Mouse (Mus musculus): ENCODE measurements around the gene Dennd4a. TPM values are rescaled to one million over a fixed set of nuclear protein-coding genes. Genes with fewer than 3 reads are reported as not detected.

Dennd4a gene
- polyA plus RNA-seq, 1 experiment = 2.2 TPM

DNA sequence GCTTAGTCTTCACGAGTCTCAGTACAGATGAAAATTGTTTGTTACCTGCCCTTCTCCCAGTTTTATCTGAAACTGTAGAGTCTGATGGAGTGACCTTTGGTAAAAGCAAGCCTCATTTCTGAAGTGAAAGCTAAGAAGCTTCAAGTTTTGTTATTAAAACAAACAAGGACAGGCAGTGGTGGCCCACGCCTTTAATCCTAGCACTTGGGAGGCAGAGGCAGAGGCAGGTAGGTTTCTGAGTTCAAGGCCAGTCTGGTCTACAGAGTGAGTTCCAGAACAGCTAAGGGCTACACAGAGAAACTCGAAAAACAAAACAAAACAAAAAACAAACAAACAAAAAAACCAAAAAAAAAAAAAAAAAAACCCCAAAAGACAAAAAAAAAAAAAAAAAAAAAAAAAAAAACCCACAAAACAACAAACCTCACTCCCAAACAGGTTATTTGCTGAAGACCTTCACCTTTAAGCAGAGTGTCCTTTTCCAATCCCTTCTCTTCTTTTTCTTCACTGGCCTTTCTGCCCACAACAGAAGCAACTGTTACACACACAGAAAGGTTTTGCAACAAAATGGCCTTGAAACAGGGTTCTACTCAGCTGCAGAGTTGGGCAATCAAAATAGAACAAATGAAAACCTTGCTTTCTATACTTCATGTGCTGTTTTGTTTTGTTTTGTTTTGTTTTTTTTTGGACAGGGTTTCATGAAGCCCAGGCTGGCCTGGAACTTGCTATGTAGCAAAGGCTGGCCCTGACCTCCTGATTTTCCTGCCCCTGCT, 15.1 kb upstream of the Dennd4a start:
- H3K27me3 ChIP-seq (ENCODE audit: control insufficient read depth, insufficient read depth, low read length) = no peaks in the 10 kb centered on the region
- H3K36me3 ChIP-seq (ENCODE audit: control insufficient read depth, insufficient read depth, low read length) = no peaks in the 10 kb centered on the region
- TF ChIP-seq CTCF (IDR thresholded peaks at IDR 0.05; ENCODE audit: extremely low read depth, insufficient read length, insufficient replicate concordance, low read depth, low read length) (no peak), POLR2A (IDR thresholded peaks at IDR 0.05; ENCODE audit: low read depth, low read length) (no peak)
- no peaks in the 10 kb centered on the region for H3K4me1 ChIP-seq (ENCODE audit: control insufficient read depth, insufficient read depth, insufficient read length, low read length)
- no peak overlapping the region for H3K27ac ChIP-seq (ENCODE audit: insufficient read depth, low read depth, low read length)
- no peak overlapping the region for H3K4me3 ChIP-seq (ENCODE audit: low read depth, low read length)
- 42% methylated on average over 3 of the region's 3 CpGs for whole genome bisulfite sequencing

DNA sequence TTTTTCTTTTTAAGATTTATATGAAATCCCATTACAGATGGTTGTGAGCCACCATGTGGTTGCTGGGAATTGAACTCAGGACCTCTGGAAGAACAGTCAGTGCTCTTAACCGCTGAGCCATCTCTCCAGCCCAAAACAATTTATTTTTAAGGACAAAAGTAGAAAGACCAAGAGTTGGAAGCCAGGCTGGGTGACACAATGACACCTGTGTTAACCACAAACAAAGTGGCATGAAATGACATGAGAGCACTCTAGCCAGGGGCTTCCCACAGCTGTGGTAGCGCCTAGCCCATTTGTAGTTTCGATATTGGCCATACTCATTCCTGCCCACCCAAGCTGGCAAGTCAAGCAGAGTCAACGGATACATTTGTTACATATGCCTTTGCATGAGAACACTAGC, 13.7 kb upstream of the Dennd4a start:
- 82% methylated on average over 4 of the region's 4 CpGs for WGBS
- Histone ChIP-seq H3K4me1 (ENCODE audit: control insufficient read depth, insufficient read depth, insufficient read length, low read length) (no peaks in the 10 kb centered on the region), H3K27me3 (ENCODE audit: control insufficient read depth, insufficient read depth, low read length) (no peaks in the 10 kb centered on the region), H3K4me3 (ENCODE audit: low read depth, low read length) (no peak overlapping the region), H3K27ac (ENCODE audit: insufficient read depth, low read depth, low read length) (no peak overlapping the region), H3K36me3 (ENCODE audit: control insufficient read depth, insufficient read depth, low read length) (no peaks in the 10 kb centered on the region)
- TF ChIP-seq CTCF (IDR thresholded peaks at IDR 0.05; ENCODE audit: extremely low read depth, insufficient read length, insufficient replicate concordance, low read depth, low read length) (no peak), POLR2A (IDR thresholded peaks at IDR 0.05; ENCODE audit: low read depth, low read length) (no peak)

DNA sequence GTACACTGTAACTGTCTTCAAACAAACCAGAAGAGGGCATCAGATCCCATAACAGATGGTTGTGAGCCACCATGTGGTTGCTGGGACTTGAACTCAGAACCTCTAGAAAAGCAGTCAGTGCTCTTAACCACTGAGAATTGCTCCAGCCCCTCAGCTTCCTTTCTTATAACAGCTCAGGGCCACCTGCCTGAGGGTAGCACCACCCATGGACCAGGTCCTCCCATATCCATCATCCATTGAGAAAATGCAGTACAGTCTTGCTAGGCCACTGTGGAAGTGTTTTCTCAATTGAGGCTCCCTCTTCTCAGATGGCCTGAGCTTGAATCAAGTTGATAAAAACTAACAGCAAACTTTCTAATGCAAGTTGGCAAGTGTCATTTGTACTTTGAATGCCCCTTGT, 13.0 kb upstream of the Dennd4a start:
- no peaks in the 10 kb centered on the region for H3K4me1 ChIP-seq (ENCODE audit: control insufficient read depth, insufficient read depth, insufficient read length, low read length)
- TF ChIP-seq CTCF (IDR thresholded peaks at IDR 0.05; ENCODE audit: extremely low read depth, insufficient read length, insufficient replicate concordance, low read depth, low read length) = no peak
- TF ChIP-seq POLR2A (IDR thresholded peaks at IDR 0.05; ENCODE audit: low read depth, low read length) = no peak
- no peak overlapping the region for H3K4me3 ChIP-seq (ENCODE audit: low read depth, low read length)
- no peaks in the 10 kb centered on the region for H3K27me3 ChIP-seq (ENCODE audit: control insufficient read depth, insufficient read depth, low read length)
- H3K27ac ChIP-seq (ENCODE audit: insufficient read depth, low read depth, low read length) = no peak overlapping the region
- H3K36me3 ChIP-seq (ENCODE audit: control insufficient read depth, insufficient read depth, low read length) = no peaks in the 10 kb centered on the region

DNA sequence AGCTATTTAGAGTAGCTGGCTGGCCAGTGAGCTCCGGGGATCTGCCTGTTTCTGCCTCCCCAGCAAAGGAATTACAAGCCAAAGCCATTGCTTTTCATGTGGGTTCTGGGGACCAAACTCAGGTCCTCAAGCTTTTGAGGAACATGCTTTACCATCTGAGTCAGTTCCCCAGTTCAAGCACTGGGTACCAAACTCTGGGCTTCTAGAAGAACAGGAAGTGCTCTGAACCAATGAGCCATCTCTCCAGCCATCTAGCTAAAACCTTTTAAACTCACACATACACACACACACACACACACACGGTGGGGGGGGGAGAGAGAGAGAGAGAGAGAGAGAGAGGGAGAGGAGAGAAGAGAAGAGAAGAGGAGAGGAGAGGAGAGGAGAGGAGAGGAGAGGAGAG, 12.3 kb upstream of the Dennd4a start:
- WGBS = 70% methylated on average over 2 of the region's 2 CpGs
- Histone ChIP-seq H3K27me3 (ENCODE audit: control insufficient read depth, insufficient read depth, low read length) (no peaks in the 10 kb centered on the region), H3K4me3 (ENCODE audit: low read depth, low read length) (no peak overlapping the region), H3K36me3 (ENCODE audit: control insufficient read depth, insufficient read depth, low read length) (no peaks in the 10 kb centered on the region), H3K4me1 (ENCODE audit: control insufficient read depth, insufficient read depth, insufficient read length, low read length) (no peaks in the 10 kb centered on the region), H3K27ac (ENCODE audit: insufficient read depth, low read depth, low read length) (no peak overlapping the region)
- TF ChIP-seq CTCF (IDR thresholded peaks at IDR 0.05; ENCODE audit: extremely low read depth, insufficient read length, insufficient replicate concordance, low read depth, low read length) (no peak), POLR2A (IDR thresholded peaks at IDR 0.05; ENCODE audit: low read depth, low read length) (no peak)

DNA sequence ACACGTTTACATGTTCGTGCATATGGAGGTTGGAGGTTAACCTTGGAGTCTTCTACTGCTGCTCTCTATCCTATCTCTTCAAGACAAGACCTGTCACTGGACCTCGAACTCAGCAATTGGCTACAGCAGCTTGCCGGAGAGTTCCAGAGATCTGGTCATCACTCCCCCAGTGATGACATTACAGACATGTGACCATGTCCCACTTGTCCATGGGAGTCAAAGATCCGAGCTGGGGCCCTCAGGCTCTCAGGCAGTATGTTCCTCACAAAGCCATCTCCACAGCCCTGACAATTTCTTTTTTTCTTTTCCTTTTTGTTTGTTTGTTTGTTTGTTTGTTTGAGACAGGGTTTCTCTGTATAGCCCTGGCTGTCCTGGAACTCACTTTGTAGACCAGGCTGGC, 11.6 kb upstream of the Dennd4a start:
- Histone ChIP-seq H3K4me3 (ENCODE audit: low read depth, low read length) (no peak overlapping the region), H3K36me3 (ENCODE audit: control insufficient read depth, insufficient read depth, low read length) (no peaks in the 10 kb centered on the region), H3K27ac (ENCODE audit: insufficient read depth, low read depth, low read length) (no peak overlapping the region), H3K27me3 (ENCODE audit: control insufficient read depth, insufficient read depth, low read length) (no peaks in the 10 kb centered on the region), H3K4me1 (ENCODE audit: control insufficient read depth, insufficient read depth, insufficient read length, low read length) (no peaks in the 10 kb centered on the region)
- TF ChIP-seq CTCF (IDR thresholded peaks at IDR 0.05; ENCODE audit: extremely low read depth, insufficient read length, insufficient replicate concordance, low read depth, low read length) = no peak
- TF ChIP-seq POLR2A (IDR thresholded peaks at IDR 0.05; ENCODE audit: low read depth, low read length) = no peak
- 91% methylated on average over 5 of the region's 5 CpGs for WGBS

DNA sequence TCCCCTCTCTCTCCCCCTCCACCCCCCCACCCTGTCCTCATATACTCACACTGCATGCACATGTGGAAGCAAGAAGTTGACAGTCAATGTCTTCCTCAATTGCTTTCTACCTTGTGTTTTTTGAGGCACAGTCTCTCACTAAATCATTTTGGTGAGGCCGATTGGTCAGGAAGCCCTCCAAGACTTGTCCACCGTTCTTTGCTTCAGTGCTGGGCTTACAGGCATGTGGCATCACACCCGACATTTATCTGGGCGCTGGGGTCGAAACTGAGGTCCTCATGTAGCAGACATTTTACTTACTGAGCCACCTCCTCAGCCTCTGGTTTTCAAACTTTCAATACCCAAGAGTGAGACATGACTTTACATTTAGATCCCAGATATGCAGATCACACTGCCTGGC, 8.6 kb upstream of the Dennd4a start:
- H3K36me3 ChIP-seq (ENCODE audit: control insufficient read depth, insufficient read depth, low read length) = no peaks in the 10 kb centered on the region
- 85% methylated on average over 5 of the region's 5 CpGs for WGBS
- no peaks in the 10 kb centered on the region for H3K4me1 ChIP-seq (ENCODE audit: control insufficient read depth, insufficient read depth, insufficient read length, low read length)
- TF ChIP-seq POLR2A (IDR thresholded peaks at IDR 0.05; ENCODE audit: low read depth, low read length) (no peak), CTCF (IDR thresholded peaks at IDR 0.05; ENCODE audit: extremely low read depth, insufficient read length, insufficient replicate concordance, low read depth, low read length) (no peak)
- no peaks in the 10 kb centered on the region for H3K27me3 ChIP-seq (ENCODE audit: control insufficient read depth, insufficient read depth, low read length)
- no peak overlapping the region for H3K27ac ChIP-seq (ENCODE audit: insufficient read depth, low read depth, low read length)
- no peak overlapping the region for H3K4me3 ChIP-seq (ENCODE audit: low read depth, low read length)

DNA sequence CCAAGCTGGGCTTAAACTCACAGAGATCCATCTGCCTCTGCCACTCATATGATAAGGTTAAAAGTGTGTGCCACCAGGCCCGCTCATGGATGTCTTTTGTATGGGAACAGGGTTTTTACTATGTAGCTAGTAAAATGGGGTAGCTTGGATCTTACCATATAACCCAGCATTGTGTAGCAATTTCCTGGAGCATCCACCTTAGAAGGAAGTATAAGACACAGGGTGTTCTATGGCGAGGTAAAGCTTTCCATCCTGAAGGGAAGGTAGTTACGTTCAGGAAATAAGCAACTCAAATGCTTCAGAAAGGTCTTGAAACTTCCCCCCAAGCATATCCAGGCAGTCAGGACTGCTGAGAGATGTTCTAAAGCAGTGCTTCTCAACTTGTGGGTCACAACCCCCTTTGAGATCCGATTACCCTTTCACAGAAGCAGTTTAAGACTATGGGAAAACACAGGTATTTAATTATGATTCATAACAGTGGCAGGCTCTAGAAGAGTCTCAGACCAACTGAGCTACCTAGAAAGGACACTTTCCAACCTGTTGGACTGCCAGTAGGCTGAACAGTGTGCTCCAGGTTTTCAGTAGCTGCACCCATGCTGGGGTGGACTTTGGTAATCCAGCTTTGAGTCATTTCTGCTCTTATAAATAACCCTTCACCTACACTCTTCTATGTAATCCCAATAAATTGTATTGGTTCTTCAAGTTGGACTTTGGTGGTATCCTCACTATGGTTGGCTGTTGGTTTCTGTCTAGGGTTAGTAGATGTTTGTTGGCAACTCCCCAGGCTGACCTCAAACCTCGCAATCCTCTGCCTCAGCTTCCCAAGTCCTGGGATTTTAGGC, 7.5 kb upstream of the Dennd4a start:
- WGBS = 82% methylated on average over 5 of the region's 5 CpGs
- H3K4me3 ChIP-seq (ENCODE audit: low read depth, low read length) = no peak overlapping the region
- H3K36me3 ChIP-seq (ENCODE audit: control insufficient read depth, insufficient read depth, low read length) = no peaks in the 10 kb centered on the region
- H3K27me3 ChIP-seq (ENCODE audit: control insufficient read depth, insufficient read depth, low read length) = no peaks in the 10 kb centered on the region
- H3K27ac ChIP-seq (ENCODE audit: insufficient read depth, low read depth, low read length) = no peak overlapping the region
- no peaks in the 10 kb centered on the region for H3K4me1 ChIP-seq (ENCODE audit: control insufficient read depth, insufficient read depth, insufficient read length, low read length)
- TF ChIP-seq CTCF (IDR thresholded peaks at IDR 0.05; ENCODE audit: extremely low read depth, insufficient read length, insufficient replicate concordance, low read depth, low read length) (no peak), POLR2A (IDR thresholded peaks at IDR 0.05; ENCODE audit: low read depth, low read length) (no peak)
